Mouse (Mus musculus) duodenum, adult 2 months (tissue): Measurements from ENCODE around the gene Ugt1a1. TPM values are rescaled to one million over a fixed set of nuclear protein-coding genes. Genes with fewer than 3 reads are reported as not detected.

Source experiments
- polyA plus RNA-seq: library from polyadenylated mRNA; depleted of rRNA; stranded (reverse); fragments of >200 nt; gene quantifications from 2 replicates; pipeline ENCODE4 v1.2.3, GENCODE M21; 2012; ENCODE audit warnings: low replicate concordance; rRNA removed

Gene Ugt1a1
- polyA plus RNA-seq, result 44.3 and 111 TPM in 2 replicates

GRCm38 (mm10) chr1:88211812-88212211 is at the start of gene Ugt1a1:
Gene Ugt1a1 (plus strand): TSS chr1:88211959.

DNA sequence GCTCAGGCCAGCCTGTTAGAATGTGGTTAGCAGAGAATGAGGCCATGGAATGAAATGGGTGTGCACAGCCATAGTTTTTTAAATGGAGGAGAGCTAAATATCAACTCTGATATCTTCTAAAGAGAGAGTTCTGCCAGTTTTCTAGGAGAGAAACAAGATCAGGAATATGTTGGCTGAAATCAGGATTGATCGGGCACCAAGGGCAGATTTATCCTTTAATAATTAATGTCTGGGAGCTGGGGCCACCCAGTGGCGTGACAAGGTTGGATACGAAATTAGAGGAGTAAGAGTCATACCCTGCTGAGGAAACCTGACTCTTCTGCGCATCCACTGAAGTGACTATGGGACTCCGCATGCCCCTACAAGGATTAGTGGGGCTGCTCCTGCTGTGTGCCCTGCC is 46.0 kb upstream of the Ugt1a1 start, which contains the start of gene Ugt1a5:
TSS of gene Ugt1a5 (plus strand) at position 302 of the 400 bp plus-strand sequence.

GRCm38 (mm10) chr1:88200456-88200855 is 11.3 kb upstream of the Ugt1a1 start, which contains the start of gene Ugt1a2:
Gene Ugt1a2 (plus strand): TSS chr1:88200601.

DNA sequence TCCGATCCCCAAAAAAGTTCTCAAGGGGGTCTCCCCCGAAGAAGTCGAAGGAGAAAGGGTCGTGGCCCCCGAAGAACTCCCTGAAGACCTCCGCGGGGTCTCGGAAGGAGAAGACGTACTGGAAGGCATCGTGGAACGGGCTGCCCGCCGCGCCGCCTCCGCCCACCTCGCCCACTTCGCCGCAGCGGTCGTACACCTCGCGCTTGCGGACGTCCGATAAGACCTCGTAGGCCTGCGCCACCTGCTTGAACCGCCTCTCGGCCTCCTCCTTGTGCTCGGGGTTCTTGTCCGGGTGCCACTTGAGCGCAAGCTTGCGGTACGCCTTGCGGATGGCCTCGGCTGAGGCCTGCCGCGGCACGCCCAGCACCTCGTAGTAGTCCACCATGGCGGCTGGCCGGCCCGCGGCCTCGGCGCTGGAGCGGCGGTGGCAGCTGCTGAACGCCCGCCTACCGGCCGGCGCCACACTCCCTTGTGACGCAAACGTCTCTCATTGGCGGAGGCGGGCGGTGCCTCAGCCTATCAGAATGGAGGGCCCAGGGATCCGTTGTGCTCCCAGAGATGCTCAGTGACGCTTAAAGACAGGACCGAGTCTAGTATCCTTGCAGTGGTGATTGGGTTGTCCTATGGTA is 6.4 kb upstream of the Ugt1a1 start, which contains the start of gene Dnajb3:
TSS of gene Dnajb3 (minus strand) at position 489 of the 629 bp plus-strand sequence.

DNA sequence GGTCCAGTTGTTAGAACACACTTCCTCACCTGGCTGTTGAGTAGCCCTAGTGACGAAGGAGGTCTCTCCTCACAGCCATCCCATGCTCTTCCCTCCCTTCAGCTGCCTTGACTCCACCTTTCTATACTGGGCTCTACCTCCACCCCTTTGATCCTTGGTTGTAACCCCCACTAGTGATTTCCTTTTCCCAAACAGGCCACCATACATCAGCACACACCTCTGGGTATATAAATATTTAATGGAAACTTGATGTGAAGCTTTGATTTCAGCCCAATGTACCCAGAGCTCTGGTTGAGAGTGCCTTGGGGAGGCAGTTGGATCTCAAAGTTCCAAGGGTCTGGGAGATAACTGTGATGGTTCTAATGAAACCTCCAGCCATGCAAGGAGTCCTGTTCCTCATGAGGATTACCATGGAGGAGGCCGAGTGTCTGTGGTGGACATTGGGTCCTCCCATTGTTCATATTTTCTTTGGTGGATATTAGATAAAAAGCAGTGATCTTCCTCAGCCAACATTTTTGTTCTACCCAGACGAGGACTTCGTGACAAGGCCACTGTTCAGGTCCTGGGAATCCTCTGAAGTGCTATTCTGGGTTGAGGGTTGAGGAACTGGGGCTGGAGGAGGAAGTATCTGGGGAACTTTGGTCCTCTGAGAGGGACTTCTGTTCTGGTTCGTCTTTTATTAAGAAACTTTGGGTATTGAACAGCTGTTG is 15.1 kb downstream of the Ugt1a1 start, which contains the start of gene Mroh2a:
TSS of gene Mroh2a (plus strand) at position 317 of the 710 bp plus-strand sequence.

Other genes with a start within 250 kb of the Ugt1a1 start
- gene Usp40, start 203.4 kb upstream of the Ugt1a1 start, polyA plus RNA-seq, result 4.0 and 4.7 TPM in 2 replicates
- 0.25 TPM in 1 of 2 replicates, not detected in the other for gene Ugt1a10, start 156.6 kb upstream of the Ugt1a1 start, polyA plus RNA-seq
- gene Ugt1a9, start 141.2 kb upstream of the Ugt1a1 start, polyA plus RNA-seq, result 0.92 and 8.7 TPM in 2 replicates
- gene Ugt1a8, start 124.1 kb upstream of the Ugt1a1 start, polyA plus RNA-seq, result not detected in 2 replicates
- 104 and 175 TPM in 2 replicates for gene Ugt1a7c, start 116.9 kb upstream of the Ugt1a1 start, polyA plus RNA-seq
- 1.3 and 3.3 TPM in 2 replicates for gene Ugt1a6b, start 108.7 kb upstream of the Ugt1a1 start, polyA plus RNA-seq
- gene Ugt1a6a, start 77.2 kb upstream of the Ugt1a1 start, polyA plus RNA-seq, result 4.3 and 60.7 TPM in 2 replicates
- 0.40 TPM in 1 of 2 replicates, not detected in the other for gene Ugt1a5, start 45.9 kb upstream of the Ugt1a1 start, polyA plus RNA-seq
- 0.14 and 0.18 TPM in 2 replicates for gene Ugt1a2, start 11.4 kb upstream of the Ugt1a1 start, polyA plus RNA-seq
- gene Dnajb3, start 6.2 kb upstream of the Ugt1a1 start, polyA plus RNA-seq, result 0.47 and 4.9 TPM in 2 replicates
- 0.20 and 0.60 TPM in 2 replicates for gene Mroh2a, start 15.0 kb downstream of the Ugt1a1 start, polyA plus RNA-seq
- gene Hjurp, start 65.7 kb downstream of the Ugt1a1 start, polyA plus RNA-seq, result 22.2 and 37.6 TPM in 2 replicates
- not detected in 2 replicates for gene Trpm8, start 65.7 kb downstream of the Ugt1a1 start, polyA plus RNA-seq
- 0.12 and 0.18 TPM in 2 replicates for gene Spp2, start 195.0 kb downstream of the Ugt1a1 start, polyA plus RNA-seq